Mouse (Mus musculus): ENCODE data around the gene Ikzf2.

- no peak for TF ChIP-seq CTCF (IDR thresholded peaks at IDR 0.05)
- TF ChIP-seq EP300 (IDR thresholded peaks at IDR 0.05) = no peak
Measured at GRCm38 (mm10) chr1:69680501-69680900, 6.5 kb downstream of the Ikzf2 start.

Data from lung, postnatal 0 days (tissue).